In genomic region chr6:85848140-85848539, GRCm38 (mm10) we compare ENCODE assay signal across 35 mouse cellular contexts. TPM values are rescaled to one million over a fixed set of nuclear protein-coding genes. Genes with fewer than 3 reads are reported as not detected.
DNase-seq lines count a peak whose midpoint lies in the region; ATAC-seq and TF ChIP-seq lines count a peak whose summit lies in the region.
"Had no signal": no experiment of that assay in that cellular context is flagged by ENCODE, and none has a peak within 500 bp of the region (broad histone marks: within the 10 kb centered on the region; RNA-seq: fewer than 3 reads in every experiment).

No protein-coding gene starts in this region.

- H3K9me3 ChIP-seq in forebrain, embryonic 10.5 days, result no peaks in the 10 kb centered on the region
- H3K9me3 ChIP-seq in forebrain, postnatal 0 days (ENCODE audit: low read length), result no peaks in the 10 kb centered on the region
- no peaks in the 10 kb centered on the region for H3K9me3 ChIP-seq in liver, embryonic 11.5 days (ENCODE audit: control insufficient read depth, low read length)
- H3K9me3 ChIP-seq: embryonic facial prominence, embryonic 10.5 days; embryonic facial prominence, embryonic 13.5 days; forebrain, embryonic 13.5 days; G1E; hindbrain, embryonic 15.5 days had no signal

- no peak overlapping the region for H3K9ac ChIP-seq in forebrain, postnatal 0 days
- no peak overlapping the region for H3K9ac ChIP-seq in liver, adult 2 months (ENCODE audit: low read depth, low read length)
- H3K9ac ChIP-seq in liver, embryonic 11.5 days (ENCODE audit: low read depth, low read length), result no peak overlapping the region
- H3K9ac ChIP-seq: embryonic facial prominence, embryonic 13.5 days; forebrain, embryonic 13.5 days; hindbrain, embryonic 12.5 days; hindbrain, embryonic 15.5 days had no signal

- peaks cover 2% of the 10 kb centered on the region; the same call in 1 of the 2 replicates for H3K79me2 ChIP-seq in liver, adult 2 months (ENCODE audit: control insufficient read depth, insufficient read depth, low read length)

- no peak overlapping the region for H3K4me2 ChIP-seq in forebrain, postnatal 0 days (ENCODE audit: low read depth)
- no peak overlapping the region for H3K4me2 ChIP-seq in liver, embryonic 11.5 days
- H3K4me2 ChIP-seq: embryonic facial prominence, embryonic 13.5 days; forebrain, embryonic 13.5 days; heart, embryonic 11.5 days; hindbrain, embryonic 12.5 days; hindbrain, embryonic 15.5 days had no signal

- H3K27ac ChIP-seq in forebrain, embryonic 10.5 days, result 0 out of 2 replicates have a peak overlapping the region, but pooled peaks have one; percentile 3
- H3K27ac ChIP-seq in forebrain, postnatal 0 days (ENCODE audit: low read depth, low read length), result no peak overlapping the region
- peak overlapping the region; percentile 97 for H3K27ac ChIP-seq in liver, adult 2 months (replicated peaks; ENCODE audit: insufficient read depth, low read depth, low read length)
- H3K27ac ChIP-seq in liver, embryonic 11.5 days (ENCODE audit: low read depth, low read length), result no peak overlapping the region
- H3K27ac ChIP-seq: embryonic facial prominence, embryonic 10.5 days; embryonic facial prominence, embryonic 13.5 days; forebrain, embryonic 13.5 days; gastrocnemius, adult 2 months; hindbrain, embryonic 12.5 days; hindbrain, embryonic 15.5 days had no signal

- no peak for ATAC-seq in forebrain, postnatal 0 days
- no peak for ATAC-seq in liver, embryonic 11.5 days (replicated peaks; ENCODE audit: low FRiP score)
- ATAC-seq in activated CD4-positive, CD25-positive, alpha-beta regulatory T cell, adult 4 months, result no peak
- ATAC-seq: forebrain, embryonic 13.5 days; forebrain, embryonic 16.5 days; Patski had no signal

- TF ChIP-seq CTCF in forebrain, postnatal 0 days (IDR thresholded peaks at IDR 0.05; ENCODE audit: low read depth), result no peak
- no peak for TF ChIP-seq CTCF in liver, adult 2 months (IDR thresholded peaks at IDR 0.05; ENCODE audit: low read depth, low read length)

- H3K27me3 ChIP-seq in forebrain, embryonic 10.5 days (ENCODE audit: poor library complexity, severe bottlenecking), result no peaks in the 10 kb centered on the region
- no peaks in the 10 kb centered on the region for H3K27me3 ChIP-seq in forebrain, postnatal 0 days (ENCODE audit: insufficient read depth, low read length)
- no peaks in the 10 kb centered on the region for H3K27me3 ChIP-seq in liver, adult 2 months (ENCODE audit: control insufficient read depth, insufficient read depth, low read length)
- H3K27me3 ChIP-seq in liver, embryonic 11.5 days (replicated peaks; ENCODE audit: control insufficient read depth, insufficient read depth, low read length), result no peaks in the 10 kb centered on the region
- H3K27me3 ChIP-seq: embryonic facial prominence, embryonic 13.5 days; forebrain, embryonic 13.5 days; hindbrain, embryonic 12.5 days; hindbrain, embryonic 15.5 days had no signal

- TF ChIP-seq POLR2A in liver, adult 2 months (IDR thresholded peaks at IDR 0.05; ENCODE audit: extremely low read depth, insufficient read depth, low read length), result no peak

- peaks cover 24% of the 10 kb centered on the region for H3K4me1 ChIP-seq in forebrain, embryonic 10.5 days
- H3K4me1 ChIP-seq in forebrain, postnatal 0 days (ENCODE audit: insufficient read depth), result no peaks in the 10 kb centered on the region
- H3K4me1 ChIP-seq in liver, adult 2 months (ENCODE audit: control insufficient read depth, insufficient read depth, low read length), result peaks cover 55% of the 10 kb centered on the region
- H3K4me1 ChIP-seq in liver, embryonic 11.5 days (replicated peaks; ENCODE audit: control insufficient read depth, insufficient read depth, low read length), result no peaks in the 10 kb centered on the region
- H3K4me1 ChIP-seq: embryonic facial prominence, embryonic 10.5 days; embryonic facial prominence, embryonic 13.5 days; hindbrain, embryonic 12.5 days had no signal

- no peak overlapping the region for H3K4me3 ChIP-seq in forebrain, embryonic 10.5 days
- no peak overlapping the region for H3K4me3 ChIP-seq in forebrain, postnatal 0 days (ENCODE audit: low read depth, low read length)
- H3K4me3 ChIP-seq in liver, adult 2 months (ENCODE audit: insufficient read depth, low read depth, low read length), result no peak overlapping the region
- no peak overlapping the region for H3K4me3 ChIP-seq in liver, embryonic 11.5 days (ENCODE audit: low read depth, low read length)
- H3K4me3 ChIP-seq: embryonic facial prominence, embryonic 10.5 days; embryonic facial prominence, embryonic 13.5 days; erythroblast, embryonic 14.5 days; forebrain, embryonic 13.5 days; gastrocnemius, adult 2 months; hindbrain, embryonic 12.5 days; hindbrain, embryonic 15.5 days had no signal

- no peak for DNase-seq in forebrain, embryonic 10.5 days (ENCODE audit: extremely low spot score, low spot score)
- no peak for DNase-seq in forebrain, postnatal 0 days
- DNase-seq in liver, adult 2 months (ENCODE audit: extremely low read depth, low read depth, low spot score), result no peak
- no peak for DNase-seq in liver, embryonic 11.5 days (ENCODE audit: low spot score)
- DNase-seq in R1 (ENCODE audit: low read depth, low spot score), result peak; percentile 38
- DNase-seq in kidney, postnatal 10 days, result no peak
- DNase-seq: adrenal gland, postnatal 10 days; adrenal gland, postnatal 36 days; B cell, adult 2 months; cerebellum, adult 18-20 months; cerebellum, postnatal 10 days; cerebellum, postnatal 36 days; embryo, embryonic 11 days; gastrocnemius, adult 2 months; gastrocnemius, postnatal 14 days; heart, adult 11 months had no signal

- 91% methylated on average over 4 of the region's 4 CpGs for WGBS in forebrain, embryonic 10.5 days
- 86% methylated on average over 4 of the region's 4 CpGs for WGBS in forebrain, postnatal 0 days
- WGBS in liver, adult 2 months, result 90% methylated on average over 4 of the region's 4 CpGs
- 81% methylated on average over 4 of the region's 4 CpGs for WGBS in liver, embryonic 11.5 days

- H3K36me3 ChIP-seq in forebrain, embryonic 10.5 days (replicated peaks), result no peaks in the 10 kb centered on the region
- H3K36me3 ChIP-seq in forebrain, postnatal 0 days (ENCODE audit: insufficient read depth), result no peaks in the 10 kb centered on the region
- no peaks in the 10 kb centered on the region for H3K36me3 ChIP-seq in liver, adult 2 months (ENCODE audit: control insufficient read depth, insufficient read depth, low read length)
- H3K36me3 ChIP-seq in liver, embryonic 11.5 days (ENCODE audit: control insufficient read depth, insufficient read depth, low read length), result no peaks in the 10 kb centered on the region
- H3K36me3 ChIP-seq: embryonic facial prominence, embryonic 10.5 days; embryonic facial prominence, embryonic 13.5 days; G1E; hindbrain, embryonic 12.5 days; hindbrain, embryonic 15.5 days had no signal

RNA-seq across cellular contexts. Expression of gene Nat8, which starts 16.3 kb away (rescaled TPM):
- not detected in 2 replicates for polyA plus RNA-seq in forebrain, embryonic 10.5 days (2016; fragmentation: Nextera tagmentation; extraction: Ambion mirVana)
- 0.14 TPM in 1 of 2 replicates, not detected in the other for total RNA-seq in forebrain, postnatal 0 days (2014; rRNA removed)
- 0.30 and 0.41 TPM in 2 replicates for polyA plus RNA-seq in forebrain, postnatal 0 days (2015; fragmentation: Nextera tagmentation; extraction: Ambion mirVana)
- 0.18 and 0.27 TPM in 2 replicates for total RNA-seq in liver, adult 2 months (2014; rRNA removed)
- polyA plus RNA-seq in liver, adult 2 months (2012; rRNA removed), result 1.2 and 3.4 TPM in 2 replicates
- polyA plus RNA-seq in liver, embryonic 11.5 days (2014; fragmentation: Nextera tagmentation; extraction: Ambion mirVana), result not detected in 2 replicates
- not detected for polyA plus RNA-seq in activated CD4-positive, CD25-positive, alpha-beta regulatory T cell, adult 4 months (2017; shearing (Covaris generic))
- total RNA-seq: CH12.LX; G1E; gastrocnemius, adult 2 months; gastrocnemius, postnatal 14 days; gastrocnemius, postnatal 4 days; heart, adult 8-10 months; heart, postnatal 25 days; hematopoietic stem cell, adult 5-6 weeks had no signal
- polyA plus RNA-seq: embryonic facial prominence, embryonic 10.5 days; embryonic facial prominence, embryonic 13.5 days; erythroblast, embryonic 14.5 days; forebrain, embryonic 13.5 days; forebrain, embryonic 16.5 days; G1E; heart, embryonic 11.5 days; heart, embryonic 14.5 days; heart, postnatal 0 days; hindbrain, embryonic 12.5 days; hindbrain, embryonic 15.5 days had no signal

RNA-seq across cellular contexts. Expression of gene Nat8f2, which starts 20.8 kb away (rescaled TPM):
- polyA plus RNA-seq in forebrain, embryonic 10.5 days (2016; fragmentation: Nextera tagmentation; extraction: Ambion mirVana), result not detected in 2 replicates
- total RNA-seq in forebrain, postnatal 0 days (2014; rRNA removed), result 0.08 TPM in 1 of 2 replicates, not detected in the other
- polyA plus RNA-seq in forebrain, postnatal 0 days (2015; fragmentation: Nextera tagmentation; extraction: Ambion mirVana), result 0.04 TPM in 1 of 2 replicates, not detected in the other
- total RNA-seq in liver, adult 2 months (2014; rRNA removed), result 524 and 612 TPM in 2 replicates
- 256 and 307 TPM in 2 replicates for polyA plus RNA-seq in liver, adult 2 months (2012; rRNA removed)
- polyA plus RNA-seq in liver, embryonic 11.5 days (2014; fragmentation: Nextera tagmentation; extraction: Ambion mirVana), result not detected in 2 replicates
- not detected for polyA plus RNA-seq in activated CD4-positive, CD25-positive, alpha-beta regulatory T cell, adult 4 months (2017; shearing (Covaris generic))
- total RNA-seq: CH12.LX; gastrocnemius, adult 2 months; heart, postnatal 25 days; hematopoietic stem cell, adult 5-6 weeks had no signal
- polyA plus RNA-seq: embryonic facial prominence, embryonic 10.5 days; embryonic facial prominence, embryonic 13.5 days; erythroblast, embryonic 14.5 days; forebrain, embryonic 13.5 days; forebrain, embryonic 16.5 days; G1E; heart, embryonic 11.5 days; heart, embryonic 14.5 days; heart, postnatal 0 days; hindbrain, embryonic 12.5 days; hindbrain, embryonic 15.5 days had no signal

RNA-seq across cellular contexts. Expression of gene Nat8f5, which starts 27.4 kb away (rescaled TPM):
- polyA plus RNA-seq in forebrain, embryonic 10.5 days (2016; fragmentation: Nextera tagmentation; extraction: Ambion mirVana), result not detected in 2 replicates
- not detected in 2 replicates for total RNA-seq in forebrain, postnatal 0 days (2014; rRNA removed)
- polyA plus RNA-seq in forebrain, postnatal 0 days (2015; fragmentation: Nextera tagmentation; extraction: Ambion mirVana), result 0.19 and 0.42 TPM in 2 replicates
- total RNA-seq in liver, adult 2 months (2014; rRNA removed), result 0.18 and 0.27 TPM in 2 replicates
- polyA plus RNA-seq in liver, adult 2 months (2012; rRNA removed), result 0.53 and 2.7 TPM in 2 replicates
- polyA plus RNA-seq in liver, embryonic 11.5 days (2014; fragmentation: Nextera tagmentation; extraction: Ambion mirVana), result not detected in 2 replicates
- polyA plus RNA-seq in activated CD4-positive, CD25-positive, alpha-beta regulatory T cell, adult 4 months (2017; shearing (Covaris generic)), result not detected
- total RNA-seq: CH12.LX; G1E; gastrocnemius, adult 2 months; gastrocnemius, postnatal 4 days; heart, adult 8-10 months; heart, postnatal 25 days; hematopoietic stem cell, adult 5-6 weeks had no signal
- polyA plus RNA-seq: embryonic facial prominence, embryonic 10.5 days; embryonic facial prominence, embryonic 13.5 days; erythroblast, embryonic 14.5 days; forebrain, embryonic 13.5 days; forebrain, embryonic 16.5 days; G1E; heart, embryonic 11.5 days; heart, embryonic 14.5 days; heart, postnatal 0 days; hindbrain, embryonic 12.5 days; intestine, embryonic 14.5 days; Patski had no signal

RNA-seq across cellular contexts. Expression of gene Nat8f6, which starts 27.4 kb away (rescaled TPM):
- not detected in 2 replicates for polyA plus RNA-seq in forebrain, embryonic 10.5 days (2016; fragmentation: Nextera tagmentation; extraction: Ambion mirVana)
- total RNA-seq in forebrain, postnatal 0 days (2014; rRNA removed), result not detected in 2 replicates
- not detected in 2 replicates for polyA plus RNA-seq in forebrain, postnatal 0 days (2015; fragmentation: Nextera tagmentation; extraction: Ambion mirVana)
- total RNA-seq in liver, adult 2 months (2014; rRNA removed), result not detected in 2 replicates
- polyA plus RNA-seq in liver, adult 2 months (2012; rRNA removed), result 0.28 and 0.57 TPM in 2 replicates
- polyA plus RNA-seq in liver, embryonic 11.5 days (2014; fragmentation: Nextera tagmentation; extraction: Ambion mirVana), result not detected in 2 replicates
- not detected for polyA plus RNA-seq in activated CD4-positive, CD25-positive, alpha-beta regulatory T cell, adult 4 months (2017; shearing (Covaris generic))
- total RNA-seq: CH12.LX; G1E; gastrocnemius, adult 2 months; gastrocnemius, postnatal 14 days; gastrocnemius, postnatal 4 days; heart, postnatal 25 days; hematopoietic stem cell, adult 5-6 weeks had no signal
- polyA plus RNA-seq: embryonic facial prominence, embryonic 10.5 days; embryonic facial prominence, embryonic 13.5 days; erythroblast, embryonic 14.5 days; forebrain, embryonic 13.5 days; forebrain, embryonic 16.5 days; G1E; heart, embryonic 11.5 days; heart, embryonic 14.5 days; heart, postnatal 0 days; hindbrain, embryonic 12.5 days; hindbrain, embryonic 15.5 days; intestine, embryonic 14.5 days had no signal

RNA-seq across cellular contexts. Expression of gene Nat8f4, which starts 56.5 kb away (rescaled TPM):
- polyA plus RNA-seq in forebrain, embryonic 10.5 days (2016; fragmentation: Nextera tagmentation; extraction: Ambion mirVana), result 6.2 and 6.7 TPM in 2 replicates
- 5.5 and 6.0 TPM in 2 replicates for total RNA-seq in forebrain, postnatal 0 days (2014; rRNA removed)
- 4.3 and 6.5 TPM in 2 replicates for polyA plus RNA-seq in forebrain, postnatal 0 days (2015; fragmentation: Nextera tagmentation; extraction: Ambion mirVana)
- 4.4 and 4.5 TPM in 2 replicates for total RNA-seq in liver, adult 2 months (2014; rRNA removed)
- 2.9 and 3.5 TPM in 2 replicates for polyA plus RNA-seq in liver, adult 2 months (2012; rRNA removed)
- polyA plus RNA-seq in liver, embryonic 11.5 days (2014; fragmentation: Nextera tagmentation; extraction: Ambion mirVana), result 1.9 TPM in 2 replicates
- polyA plus RNA-seq in activated CD4-positive, CD25-positive, alpha-beta regulatory T cell, adult 4 months (2017; shearing (Covaris generic)), result 1 to 10 TPM; 7.3 to 7.7 TPM
- polyA plus RNA-seq: erythroblast, embryonic 14.5 days had no signal

Comparison
In these comparisons a context has a peak if more than half of its experiments do, and no peak if none do; other contexts are left out.
1. H3K27ac ChIP-seq: peak in forebrain, embryonic 10.5 days (single experiment) and liver, adult 2 months (single experiment); none in forebrain, postnatal 0 days (single experiment) and liver, embryonic 11.5 days (single experiment).
2. RNA of gene Nat8f2, which starts 20.8 kb away (polyA plus RNA-seq): 256 to 307 TPM in liver, adult 2 months; not detected in activated CD4-positive, CD25-positive, alpha-beta regulatory T cell, adult 4 months, not detected in forebrain, embryonic 10.5 days, 0.04 TPM in forebrain, postnatal 0 days and not detected in liver, embryonic 11.5 days; every median in the first group is over 100 times any median in the second.